Mouse (Mus musculus): ENCODE data around the gene Trpv2.

The Trpv2 gene

GRCm38 (mm10) chr11:62631138-62631537 lies 56.9 kb downstream of the Trpv2 start:
- 74% methylated on average over 4 of the region's 4 CpGs for WGBS

GRCm38 (mm10) chr11:62635406-62635805 lies 61.1 kb downstream of the Trpv2 start:
- WGBS: 40% methylated on average over 3 of the region's 3 CpGs

- WGBS: 39% methylated on average over 11 of the region's 11 CpGs
Measured at GRCm38 (mm10) chr11:62636105-62636839, 62.0 kb downstream of the Trpv2 start.

GRCm38 (mm10) chr11:62636840-62637221 lies 62.5 kb downstream of the Trpv2 start:
- 46% methylated on average over 3 of the region's 3 CpGs for WGBS

GRCm38 (mm10) chr11:62637401-62637800 lies 63.1 kb downstream of the Trpv2 start:
- WGBS: 71% methylated on average over 5 of the region's 5 CpGs

- WGBS: 75% methylated on average over 6 of the region's 6 CpGs
Measured at GRCm38 (mm10) chr11:62637806-62638205, 63.5 kb downstream of the Trpv2 start.

- WGBS: 90% methylated on average over 4 of the region's 4 CpGs
Measured at GRCm38 (mm10) chr11:62638402-62638801, 64.1 kb downstream of the Trpv2 start.

GRCm38 (mm10) chr11:62640378-62640777 lies 66.1 kb downstream of the Trpv2 start:
- 64% methylated on average over 3 of the region's 3 CpGs for WGBS

- WGBS: 41% methylated on average over 11 of the region's 11 CpGs
Measured at GRCm38 (mm10) chr11:62642023-62642844, 67.9 kb downstream of the Trpv2 start.

GRCm38 (mm10) chr11:62643011-62643631 lies 68.8 kb downstream of the Trpv2 start:
- WGBS: 49% methylated on average over 8 of the region's 8 CpGs

GRCm38 (mm10) chr11:62643681-62644363 lies 69.5 kb downstream of the Trpv2 start:
- 79% methylated on average over 10 of the region's 10 CpGs for WGBS

- 95% methylated on average over 5 of the region's 5 CpGs for WGBS
Measured at GRCm38 (mm10) chr11:62644602-62645336, 70.5 kb downstream of the Trpv2 start.

- 78% methylated on average over 4 of the region's 4 CpGs for WGBS
Measured at GRCm38 (mm10) chr11:62645337-62645675, 71.0 kb downstream of the Trpv2 start.

- WGBS: 20% methylated on average over 8 of the region's 8 CpGs
Measured at GRCm38 (mm10) chr11:62645732-62646494, 71.6 kb downstream of the Trpv2 start.

- WGBS: 28% methylated on average over 4 of the region's 4 CpGs
Measured at GRCm38 (mm10) chr11:62646495-62646843, 72.2 kb downstream of the Trpv2 start.

GRCm38 (mm10) chr11:62646958-62647515 lies 72.8 kb downstream of the Trpv2 start:
- WGBS: 43% methylated on average over 7 of the region's 7 CpGs

GRCm38 (mm10) chr11:62647661-62648590 lies 73.6 kb downstream of the Trpv2 start, which contains the start of gene Lrrc75a:
Gene Lrrc75a, minus strand, starts transcription at chr11:62648523.
- WGBS: 1% methylated on average over 68 of the region's 86 CpGs

- 4% methylated on average over 27 of the region's 53 CpGs for WGBS
Measured at GRCm38 (mm10) chr11:62648591-62649391, 74.5 kb downstream of the Trpv2 start, which contains the start of gene Mmgt2. Gene Mmgt2, plus strand, starts transcription at chr11:62648664.

Measured in cerebral cortex, adult 2 months (tissue).